Mouse (Mus musculus): ENCODE data around the gene Alpk1. TPM values are rescaled to one million over a fixed set of nuclear protein-coding genes. Genes with fewer than 3 reads are reported as not detected.

The Alpk1 gene
- polyA plus RNA-seq, 1 experiment from 2014 or later = 0.85 TPM

GRCm38 (mm10) chr3:127626524-127626923, 153.8 kb downstream of the Alpk1 start:
- Histone ChIP-seq H3K27me3 (replicated peaks; ENCODE audit: control insufficient read depth, insufficient read depth, low read length) (peaks cover 72% of the 10 kb centered on the region), H3K4me2 (replicated peaks; ENCODE audit: low read depth) (no peak overlapping the region), H3K4me1 (replicated peaks; ENCODE audit: control insufficient read depth, insufficient read depth, low read length) (no peaks in the 10 kb centered on the region; the same call in 1 of the 2 replicates), H3K4me3 (ENCODE audit: low read depth, low read length) (no peak overlapping the region), H3K27ac (ENCODE audit: low read depth, low read length) (no peak overlapping the region), H3K9ac (ENCODE audit: low read depth, low read length) (no peak overlapping the region), H3K9me3 (ENCODE audit: control insufficient read depth) (no peaks in the 10 kb centered on the region), H3K36me3 (ENCODE audit: control insufficient read depth, insufficient read depth) (no peaks in the 10 kb centered on the region)
- 8% methylated on average over 3 of the region's 3 CpGs for WGBS
- ATAC-seq = no peak
- no peak for TF ChIP-seq CTCF (IDR thresholded peaks at IDR 0.05; ENCODE audit: low read depth)

- WGBS = 3% methylated on average over 28 of the region's 28 CpGs
- peak overlapping the region; percentile 55 for H3K4me2 ChIP-seq (replicated peaks; ENCODE audit: low read depth)
- no peak for ATAC-seq
- peaks cover 65% of the 10 kb centered on the region for H3K27me3 ChIP-seq (replicated peaks; ENCODE audit: control insufficient read depth, insufficient read depth, low read length)
- no peaks in the 10 kb centered on the region; the same call in 1 of the 2 replicates for H3K4me1 ChIP-seq (replicated peaks; ENCODE audit: control insufficient read depth, insufficient read depth, low read length)
- H3K9me3 ChIP-seq (ENCODE audit: control insufficient read depth) = no peaks in the 10 kb centered on the region
- no peak overlapping the region for H3K27ac ChIP-seq (ENCODE audit: low read depth, low read length)
- peak; percentile 24; the same call in 1 of the 2 replicates for TF ChIP-seq CTCF (IDR thresholded peaks at IDR 0.05; ENCODE audit: low read depth)
- peak overlapping the region; percentile 23 for H3K4me3 ChIP-seq (ENCODE audit: low read depth, low read length)
- H3K36me3 ChIP-seq (ENCODE audit: control insufficient read depth, insufficient read depth) = no peaks in the 10 kb centered on the region
- H3K9ac ChIP-seq (ENCODE audit: low read depth, low read length) = no peak overlapping the region
These were observed 154.5 kb downstream of the Alpk1 start for GRCm38 (mm10) chr3:127625701-127626399.

GRCm38 (mm10) chr3:127625296-127625695, 155.0 kb downstream of the Alpk1 start:
- under 1% methylated on average over 36 of the region's 36 CpGs for WGBS

More at GRCm38 (mm10) chr3:127625296-127625695, 155.0 kb downstream of the Alpk1 start:
- Histone ChIP-seq H3K9me3 (ENCODE audit: control insufficient read depth) (no peaks in the 10 kb centered on the region), H3K4me1 (replicated peaks; ENCODE audit: control insufficient read depth, insufficient read depth, low read length) (no peaks in the 10 kb centered on the region; the same call in 1 of the 2 replicates), H3K36me3 (ENCODE audit: control insufficient read depth, insufficient read depth) (no peaks in the 10 kb centered on the region), H3K27me3 (replicated peaks; ENCODE audit: control insufficient read depth, insufficient read depth, low read length) (peaks cover 59% of the 10 kb centered on the region), H3K9ac (ENCODE audit: low read depth, low read length) (no peak overlapping the region), H3K4me2 (replicated peaks; ENCODE audit: low read depth) (peak overlapping the region; percentile 55), H3K4me3 (ENCODE audit: low read depth, low read length) (peak overlapping the region; percentile 23), H3K27ac (ENCODE audit: low read depth, low read length) (no peak overlapping the region)
- peak; percentile 98 for TF ChIP-seq CTCF (IDR thresholded peaks at IDR 0.05; ENCODE audit: low read depth)
- peak; percentile 61 for ATAC-seq

Other genes with a start within 250 kb of the Alpk1 start
- 23.6 and 26.2 TPM in 2 replicates for gene Larp7, start 227.2 kb downstream of the Alpk1 start, polyA plus RNA-seq (2015; fragmentation: Nextera tagmentation; extraction: Ambion mirVana)
- gene Zgrf1, start 227.0 kb downstream of the Alpk1 start, polyA plus RNA-seq (2015; fragmentation: Nextera tagmentation; extraction: Ambion mirVana) = 1.1 TPM in 2 replicates
- gene Neurog2, start 147.4 kb downstream of the Alpk1 start, polyA plus RNA-seq (2015; fragmentation: Nextera tagmentation; extraction: Ambion mirVana) = not detected in 2 replicates
- gene Tifa, start 9.3 kb upstream of the Alpk1 start, polyA plus RNA-seq (2015; fragmentation: Nextera tagmentation; extraction: Ambion mirVana) = 63.0 and 71.8 TPM in 2 replicates
- 99.6 and 108 TPM in 2 replicates for gene Ap1ar, start 57.0 kb upstream of the Alpk1 start, polyA plus RNA-seq (2015; fragmentation: Nextera tagmentation; extraction: Ambion mirVana)
- gene Fam241a, start 115.8 kb upstream of the Alpk1 start, polyA plus RNA-seq (2015; fragmentation: Nextera tagmentation; extraction: Ambion mirVana) = 17.8 and 18.9 TPM in 2 replicates

Measured in intestine, postnatal 0 days (tissue).